Mouse (Mus musculus): Measurements from ENCODE around the gene Gpbp1. TPM values are rescaled to one million over a fixed set of nuclear protein-coding genes. Genes with fewer than 3 reads are reported as not detected.

Gpbp1 gene
- total RNA-seq, 2 experiments from 2014 or later, result 44.0 to 48.8 TPM

GRCm38 (mm10) chr13:111470562-111471237, 19.2 kb downstream of the Gpbp1 start:
- intact Hi-C loops (cut with DNase I), result no loop called here
- DNase-seq, result no peak

- intact Hi-C loops (cut with DNase I), result no loop called here
- DNase-seq, result no peak
These were observed 22.6 kb downstream of the Gpbp1 start for GRCm38 (mm10) chr13:111467350-111467749.

- no peak for DNase-seq
- intact Hi-C loops (cut with DNase I), result loop anchor here (2.0 to 5.0 kb wide), 4 partner anchors 226 to 803 kb away; no protein-coding TSS in a partner anchor
These were observed 28.5 kb downstream of the Gpbp1 start for GRCm38 (mm10) chr13:111461424-111461823.

- intact Hi-C loops (cut with DNase I), result no loop called here
- no peak for DNase-seq
These were observed 33.1 kb downstream of the Gpbp1 start for GRCm38 (mm10) chr13:111456790-111457189.

- DNase-seq, result no peak
These were observed 45.6 kb downstream of the Gpbp1 start for GRCm38 (mm10) chr13:111444325-111444724.

GRCm38 (mm10) chr13:111431174-111431573, 58.7 kb downstream of the Gpbp1 start:
- DNase-seq, result no peak
- intact Hi-C loops (cut with DNase I), result no loop called here

More at GRCm38 (mm10) chr13:111444325-111444724, 45.6 kb downstream of the Gpbp1 start:
- intact Hi-C loops (cut with DNase I), result no loop called here

- DNase-seq, result no peak
- intact Hi-C loops (cut with DNase I), result no loop called here
These were observed 68.6 kb downstream of the Gpbp1 start for GRCm38 (mm10) chr13:111421330-111421729.

- intact Hi-C loops (cut with DNase I), result no loop called here
These were observed 71.8 kb downstream of the Gpbp1 start for GRCm38 (mm10) chr13:111418087-111418486.

GRCm38 (mm10) chr13:111413156-111413555, 76.8 kb downstream of the Gpbp1 start:
- intact Hi-C loops (cut with DNase I), result loop anchor here (5.0 kb wide), 2 partner anchors 446 to 1351 kb away; no protein-coding TSS in a partner anchor
- DNase-seq, result peak; percentile 43 to 73

More at GRCm38 (mm10) chr13:111418087-111418486, 71.8 kb downstream of the Gpbp1 start:
- no peak for DNase-seq

GRCm38 (mm10) chr13:111410831-111411230, 79.1 kb downstream of the Gpbp1 start:
- peak; percentile 16 to 30 for DNase-seq
- intact Hi-C loops (cut with DNase I), result loop anchor here (1.0 to 5.0 kb wide), 4 partner anchors 172 to 1349 kb away; no protein-coding TSS in a partner anchor

- intact Hi-C loops (cut with DNase I), result no loop called here
- DNase-seq, result no peak
These were observed 83.0 kb downstream of the Gpbp1 start for GRCm38 (mm10) chr13:111406859-111407389.

GRCm38 (mm10) chr13:111405956-111406355, 84.0 kb downstream of the Gpbp1 start:
- intact Hi-C loops (cut with DNase I), result no loop called here
- DNase-seq, result no peak

- no peak for DNase-seq
- intact Hi-C loops (cut with DNase I), result no loop called here
These were observed 92.2 kb downstream of the Gpbp1 start for GRCm38 (mm10) chr13:111397600-111398151.

GRCm38 (mm10) chr13:111397061-111397460, 92.8 kb downstream of the Gpbp1 start:
- intact Hi-C loops (cut with DNase I), result no loop called here
- no peak for DNase-seq

GRCm38 (mm10) chr13:111395528-111395927, 94.4 kb downstream of the Gpbp1 start:
- intact Hi-C loops (cut with DNase I), result no loop called here
- no peak for DNase-seq

- intact Hi-C loops (cut with DNase I), result no loop called here
- DNase-seq, result no peak
These were observed 95.0 kb downstream of the Gpbp1 start for GRCm38 (mm10) chr13:111394904-111395303.

GRCm38 (mm10) chr13:111394341-111394740, 95.6 kb downstream of the Gpbp1 start:
- intact Hi-C loops (cut with DNase I), result no loop called here
- peak in 1 of 2 experiments; percentile 3 for DNase-seq

- DNase-seq, result no peak
- intact Hi-C loops (cut with DNase I), result no loop called here
These were observed 96.5 kb downstream of the Gpbp1 start for GRCm38 (mm10) chr13:111393426-111393825.

GRCm38 (mm10) chr13:111391426-111391825, 98.5 kb downstream of the Gpbp1 start:
- intact Hi-C loops (cut with DNase I), result no loop called here

GRCm38 (mm10) chr13:111391011-111391410, 98.9 kb downstream of the Gpbp1 start:
- DNase-seq, result no peak
- intact Hi-C loops (cut with DNase I), result no loop called here

More at GRCm38 (mm10) chr13:111391426-111391825, 98.5 kb downstream of the Gpbp1 start:
- no peak for DNase-seq

Data from heart, postnatal 36 days (tissue).